Mouse (Mus musculus) lung, adult 10 weeks (tissue): ENCODE data around the gene Ighmbp2. TPM values are rescaled to one million over a fixed set of nuclear protein-coding genes. Genes with fewer than 3 reads are reported as not detected.

Source experiments
- polyA plus RNA-seq: library from polyadenylated mRNA; stranded (reverse); fragments of 350-450 nt; fragmentation: Illumina TruSeq; extraction: RNeasy Lipid Tissue Mini Kit (QIAGEN cat#74804); gene quantifications from one replicate; pipeline ENCODE4 v1.2.3, GENCODE M21; 2014; ENCODE audit warnings: low read depth, low replicate concordance; ENCODE audit not compliant: insufficient read depth

Gene Ighmbp2
- polyA plus RNA-seq: 2.6 TPM

DNA sequence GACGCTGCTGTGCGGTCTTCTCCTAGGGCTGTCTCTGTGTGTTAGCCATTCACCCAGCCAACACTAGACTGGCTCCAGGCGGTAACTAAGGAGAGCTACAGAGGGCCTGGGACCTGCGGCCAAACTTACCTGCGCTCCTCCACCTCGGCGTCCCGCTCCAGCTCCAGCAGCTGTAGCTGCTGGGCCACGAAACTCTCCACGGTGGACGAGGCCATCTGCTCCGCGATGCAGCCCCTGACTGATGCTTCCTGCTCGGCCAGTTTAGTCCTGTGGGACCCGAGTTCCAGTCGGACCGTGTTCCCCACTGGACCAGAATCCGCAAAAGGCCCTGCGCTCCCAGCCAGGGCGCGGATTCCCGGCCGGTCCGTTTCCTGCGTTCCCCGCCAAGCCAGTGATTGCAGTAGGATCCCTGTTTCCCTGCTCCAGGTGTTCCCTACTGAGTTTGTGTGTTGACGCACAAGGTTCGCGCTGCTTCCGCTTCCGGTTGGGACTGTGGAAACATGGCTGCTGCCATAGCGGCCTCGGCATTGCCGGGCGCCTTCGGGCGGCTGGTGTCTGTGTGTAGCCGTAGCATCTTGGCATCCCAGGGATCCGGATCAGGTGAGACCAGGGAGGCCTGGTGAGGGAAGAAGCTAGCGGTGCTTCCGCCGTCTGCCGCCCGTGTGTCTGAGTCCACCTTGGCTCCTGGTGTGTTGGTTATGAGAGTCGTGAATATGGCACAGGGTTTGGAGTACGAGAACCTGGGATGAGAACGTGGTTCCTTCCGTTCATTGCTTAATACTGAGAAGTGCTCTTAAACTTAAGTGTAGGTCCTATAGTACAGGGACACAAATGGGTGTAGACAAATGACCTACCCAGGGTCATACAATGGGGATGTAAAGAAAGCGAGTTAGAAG lies at the start of gene Ighmbp2, which contains the start of gene Mrpl21:
Gene Ighmbp2, minus strand, starts transcription at position 446 of the 896 bp plus-strand sequence.
Gene Mrpl21, plus strand, starts transcription at position 330 of the 896 bp plus-strand sequence.

GRCm38 (mm10) chr19:3322261-3322969 lies 39.6 kb upstream of the Ighmbp2 start, which contains the start of gene Cpt1a:
TSS of gene Cpt1a (plus strand) at chr19:3322334.

Other genes starting within 250 kb of the Ighmbp2 start
- gene Mrpl21, start 116 bp downstream of the Ighmbp2 start, polyA plus RNA-seq: 51.2 TPM
- gene Cpt1a, start 39.3 kb upstream of the Ighmbp2 start, polyA plus RNA-seq: 23.4 TPM
- 0.37 TPM for gene Tesmin, start 105.8 kb upstream of the Ighmbp2 start, polyA plus RNA-seq
- gene Gal, start 131.5 kb upstream of the Ighmbp2 start, polyA plus RNA-seq: 7.6 TPM